Mouse (Mus musculus) CH12.LX (cell line): ENCODE measurements around the gene Prokr1. TPM values are rescaled to one million over a fixed set of nuclear protein-coding genes. Genes with fewer than 3 reads are reported as not detected.

ENCODE experiments used
- DNase-seq: peaks from one replicate; pipeline ENCODE4 v3.0.0-alpha.2; 2013; ENCODE audit errors: extremely low read depth
- H3K27ac ChIP-seq: 2 replicates; pipeline ENCODE4 v1.5.1; 2012; ENCODE audit warnings: low read depth, mild to moderate bottlenecking, control low read depth, moderate library complexity; ENCODE audit not compliant: insufficient read depth
- H3K27me3 ChIP-seq: replicated peaks from 2 replicates; pipeline ENCODE3; 2012; ENCODE audit warnings: inconsistent platforms
- H3K36me3 ChIP-seq, 2 experiments: replicated peaks in 1 of 2; 2 replicates each; pipeline versions ENCODE3 to v1.6.1; 2012; ENCODE audit warnings: inconsistent platforms in 1 of 2, low read length in 1 of 2, mild to moderate bottlenecking in 1 of 2, mixed read lengths in 1 of 2, moderate library complexity in 1 of 2; ENCODE audit not compliant: control insufficient read depth in 1 of 2, insufficient read depth in 1 of 2
- H3K4me1 ChIP-seq, 2 experiments: 2 replicates each; pipeline ENCODE4 v1.6.1; 2012; ENCODE audit warnings: inconsistent platforms in 1 of 2, moderate library complexity in 1 of 2; ENCODE audit not compliant: insufficient read depth in 2 of 2, control insufficient read depth in 1 of 2
- H3K4me2 ChIP-seq: 2 replicates; pipeline ENCODE4 v1.6.1; 2012; ENCODE audit warnings: low read depth, mild to moderate bottlenecking, control low read depth; ENCODE audit not compliant: poor library complexity, insufficient read depth, severe bottlenecking
- H3K4me3 ChIP-seq, 3 experiments: fragments of 150-350 bp in 1 of 3; sonication (generic) in 1 of 3; replicated peaks in 1 of 3; 2 replicates each; pipeline versions ENCODE3 to v1.5.1; 2011 to 2012; ENCODE audit warnings: low read depth in 2 of 3, low read length in 2 of 3, mild to moderate bottlenecking in 2 of 3, moderate library complexity in 2 of 3, control low read depth in 1 of 3, improper control_type of control experiment in 1 of 3, inconsistent platforms in 1 of 3, mixed read lengths in 1 of 3; ENCODE audit not compliant: poor library complexity in 1 of 3
- H3K79me2 ChIP-seq: replicated peaks from 2 replicates; pipeline ENCODE4 v1.6.1; 2012; ENCODE audit warnings: mild to moderate bottlenecking, moderate library complexity; ENCODE audit not compliant: control insufficient read depth, poor library complexity, insufficient read depth, severe bottlenecking; ENCODE audit errors: extremely low read depth
- H3K9ac ChIP-seq: 2 replicates; pipeline ENCODE4 v1.6.1; 2012; ENCODE audit warnings: low read depth, mild to moderate bottlenecking, control low read depth, moderate library complexity; ENCODE audit not compliant: insufficient read depth
- H3K9me3 ChIP-seq: replicated peaks from 2 replicates; pipeline ENCODE3; 2012; ENCODE audit warnings: low read length, inconsistent platforms, mixed read lengths
- BHLHE40 ChIP-seq: IDR thresholded peaks from 2 replicates; pipeline ENCODE4 v1.6.1; 2011; ENCODE audit warnings: mild to moderate bottlenecking, low read depth, low read length, improper control_type of control experiment
- CHD1 ChIP-seq: IDR thresholded peaks from 2 replicates; pipeline ENCODE4 v1.6.1; 2012; ENCODE audit warnings: low read depth, low read length, improper control_type of control experiment, inconsistent platforms
- CHD2 ChIP-seq: IDR thresholded peaks from 2 replicates; pipeline ENCODE4 v1.6.1; 2011; ENCODE audit warnings: low read length, improper control_type of control experiment
- CTCF ChIP-seq, 2 experiments: IDR thresholded peaks in 1 of 2; conservative IDR thresholded peaks in 1 of 2; 2 replicates each; pipeline ENCODE4 v1.5.1; 2011 to 2012; ENCODE audit warnings: low read depth in 2 of 2, low read length in 2 of 2, improper control_type of control experiment in 1 of 2, inconsistent platforms in 1 of 2, mild to moderate bottlenecking in 1 of 2, moderate library complexity in 1 of 2
- EP300 ChIP-seq: IDR thresholded peaks from 2 replicates; pipeline ENCODE4 v1.6.1; 2011; ENCODE audit warnings: low read length, improper control_type of control experiment
- ETS1 ChIP-seq: conservative IDR thresholded peaks from 2 replicates; pipeline ENCODE4 v1.6.1; 2012; ENCODE audit warnings: low read depth, mild to moderate bottlenecking, inconsistent platforms, low read length, improper control_type of control experiment, moderate library complexity
- GABPA ChIP-seq: IDR thresholded peaks from 2 replicates; pipeline ENCODE4 v1.6.1; 2012; ENCODE audit warnings: low read depth, low read length, improper control_type of control experiment, inconsistent platforms; ENCODE audit not compliant: insufficient replicate concordance
- HCFC1 ChIP-seq: IDR thresholded peaks from 2 replicates; pipeline ENCODE4 v1.6.1; 2012; ENCODE audit warnings: low read depth, mild to moderate bottlenecking, inconsistent platforms, low read length, improper control_type of control experiment
- IRF4 ChIP-seq: IDR thresholded peaks from 2 replicates; pipeline ENCODE4 v1.6.1; 2014; ENCODE audit warnings: low read depth, mild to moderate bottlenecking, inconsistent platforms, low read length, improper control_type of control experiment
- JUN ChIP-seq: IDR thresholded peaks from 2 replicates; pipeline ENCODE4 v1.6.1; 2011; ENCODE audit warnings: low read depth, mild to moderate bottlenecking, low read length, improper control_type of control experiment, moderate library complexity; ENCODE audit not compliant: insufficient read depth
- JUND ChIP-seq: conservative IDR thresholded peaks from 2 replicates; pipeline ENCODE4 v1.6.1; 2011; ENCODE audit warnings: low read depth, low read length, improper control_type of control experiment
- KAT2A ChIP-seq: IDR thresholded peaks from 2 replicates; pipeline ENCODE4 v1.6.1; 2012; ENCODE audit warnings: low read length, improper control_type of control experiment, inconsistent platforms; ENCODE audit not compliant: insufficient replicate concordance
- MAX ChIP-seq: IDR thresholded peaks from 2 replicates; pipeline ENCODE4 v1.6.1; 2011; ENCODE audit warnings: low read length, improper control_type of control experiment
- MEF2A ChIP-seq: IDR thresholded peaks from 2 replicates; pipeline ENCODE4 v1.6.1; 2014; ENCODE audit warnings: low read depth, mild to moderate bottlenecking, inconsistent platforms, low read length, improper control_type of control experiment, borderline replicate concordance
- NELFE ChIP-seq: IDR thresholded peaks from 2 replicates; pipeline ENCODE4 v1.6.1; 2011; ENCODE audit warnings: low read depth, low read length, improper control_type of control experiment
- POLR2A ChIP-seq: IDR thresholded peaks from 2 replicates; pipeline ENCODE4 v1.6.1; 2011; ENCODE audit warnings: low read depth, mild to moderate bottlenecking, improper control_type of control experiment, low read length
- POLR2AphosphoS2 ChIP-seq: IDR thresholded peaks from 2 replicates; pipeline ENCODE4 v1.6.1; 2011; ENCODE audit warnings: low read depth, low read length, improper control_type of control experiment
- SIN3A ChIP-seq: IDR thresholded peaks from 2 replicates; pipeline ENCODE4 v1.6.1; 2012; ENCODE audit warnings: low read length, improper control_type of control experiment, inconsistent platforms
- SMC3 ChIP-seq: IDR thresholded peaks from 2 replicates; pipeline ENCODE4 v1.6.1; 2011; ENCODE audit warnings: low read depth, low read length, improper control_type of control experiment
- TBP ChIP-seq: conservative IDR thresholded peaks from 2 replicates; pipeline ENCODE4 v1.6.1; 2011; ENCODE audit warnings: low read depth, low read length, improper control_type of control experiment
- TCF12 ChIP-seq: IDR thresholded peaks from 2 replicates; pipeline ENCODE4 v1.6.1; 2014; ENCODE audit warnings: low read depth, mild to moderate bottlenecking, inconsistent platforms, low read length, improper control_type of control experiment
- USF1 ChIP-seq: IDR thresholded peaks from 2 replicates; pipeline ENCODE4 v1.6.1; 2014; ENCODE audit warnings: low read depth, mild to moderate bottlenecking, inconsistent platforms, low read length, improper control_type of control experiment
- ZC3H11A ChIP-seq: IDR thresholded peaks from 2 replicates; pipeline ENCODE4 v1.6.1; 2012; ENCODE audit warnings: low read depth, mild to moderate bottlenecking, inconsistent platforms, low read length, improper control_type of control experiment
- ZKSCAN1 ChIP-seq: IDR thresholded peaks from 2 replicates; pipeline ENCODE4 v1.6.1; 2012; ENCODE audit warnings: low read depth, inconsistent platforms, low read length, improper control_type of control experiment, borderline replicate concordance
- dilution Hi-C: fragments of 300-500 bp; cut with MboI; formaldehyde crosslinking; loops from 2 replicates; pipeline ENCODE4 v1.14.3; 2020; ENCODE audit warnings: low sequenced_read_pairs; ENCODE audit not compliant: extremely low pct_unique_long_range_greater_than_20kb, extremely low pct_ligation_motif_present
- in situ Hi-C: fragments of 300-500 bp; cut with MboI; formaldehyde crosslinking; loops from 3 replicates; pipeline ENCODE4 v1.14.3; 2019; ENCODE audit warnings: low sequenced_read_pairs, low pct_ligation_motif_present, low pct_unique_long_range_greater_than_20kb, mixed read lengths
- polyA plus RNA-seq: library from polyadenylated mRNA; unstranded; fragments of >175 nt; gene quantifications from 2 replicates; pipeline ENCODE4 v1.2.1, GENCODE M21; 2012; ENCODE audit warnings: low read depth; ENCODE audit not compliant: insufficient read length
- total RNA-seq, 2 experiments: library from RNA; depleted of rRNA; stranded (reverse); fragments of 300-350 nt in 1 of 2; fragments of >200 nt in 1 of 2; gene quantifications; 2 replicates each; pipeline ENCODE4 v1.2.3; 2012 to 2014

The Prokr1 gene
- total and polyA plus RNA-seq, 3 experiments = 0.08 TPM; not detected in 2

- H3K4me1 ChIP-seq = 0 out of 4 replicates have a peak, but pooled peaks cover 0 to 2% of the 10 kb centered on the region in 2 experiments
- H3K4me3 ChIP-seq = no peak overlapping the region
- no peaks in the 10 kb centered on the region for H3K9me3 ChIP-seq
- H3K27ac ChIP-seq = no peak overlapping the region
- no peak overlapping the region for H3K9ac ChIP-seq
- no peak for DNase-seq
- no peak overlapping the region for H3K4me2 ChIP-seq
- H3K27me3 ChIP-seq = peaks cover 8% of the 10 kb centered on the region
- no peaks in the 10 kb centered on the region for H3K36me3 ChIP-seq
- in situ Hi-C loops (no loop called here), dilution Hi-C loops (no loop called here)
- H3K79me2 ChIP-seq = no peaks in the 10 kb centered on the region
- TF ChIP-seq JUND (no peak), TCF12 (no peak), TBP (no peak), CTCF (conservative IDR thresholded peaks at IDR 0.05 in 1 of 2, IDR thresholded peaks at IDR 0.05 in 1 of 2; ENCODE audit: low read depth in 2 of 2, low read length in 2 of 2) (no peak), SMC3 (no peak), ZKSCAN1 (no peak), ETS1 (no peak), IRF4 (no peak), MAX (no peak), HCFC1 (no peak)
Measured at GRCm38 (mm10) chr6:87582456-87582855, 8.1 kb downstream of the Prokr1 start.

GRCm38 (mm10) chr6:87581581-87581980 lies 9.0 kb downstream of the Prokr1 start:
- Histone ChIP-seq H3K36me3 (no peaks in the 10 kb centered on the region), H3K9ac (no peak overlapping the region), H3K4me1 (0 out of 4 replicates have a peak, but pooled peaks cover 0 to 2% of the 10 kb centered on the region in 2 experiments)

More at GRCm38 (mm10) chr6:87581581-87581980, 9.0 kb downstream of the Prokr1 start:
- no peak for TF ChIP-seq NELFE
- TF ChIP-seq KAT2A = no peak
- TF ChIP-seq USF1 = no peak
- no peak for TF ChIP-seq IRF4
- no peak for TF ChIP-seq EP300
- TF ChIP-seq MEF2A = no peak
- TF ChIP-seq CHD2 = no peak
- TF ChIP-seq POLR2A = no peak
- TF ChIP-seq MAX = no peak
- no peak for TF ChIP-seq JUN
- no peak for TF ChIP-seq POLR2AphosphoS2
- TF ChIP-seq JUND = no peak
- no peak for TF ChIP-seq ZC3H11A
- no peak for TF ChIP-seq SIN3A
- no peak for TF ChIP-seq CHD1
- no peak for TF ChIP-seq GABPA
- no peak for TF ChIP-seq ZKSCAN1
- TF ChIP-seq TCF12 = no peak
- TF ChIP-seq HCFC1 = no peak
- TF ChIP-seq BHLHE40 = no peak
- TF ChIP-seq, all 38 proteins: peak for 0
- H3K79me2 ChIP-seq = no peaks in the 10 kb centered on the region
- dilution Hi-C loops (no loop called here), in situ Hi-C loops (no loop called here)
- no peak overlapping the region for H3K4me2 ChIP-seq
- no peak overlapping the region for H3K4me3 ChIP-seq
- no peak overlapping the region for H3K27ac ChIP-seq
- peaks cover 6% of the 10 kb centered on the region for H3K27me3 ChIP-seq
- no peaks in the 10 kb centered on the region for H3K9me3 ChIP-seq
- no peak for DNase-seq
